Mouse (Mus musculus): ENCODE results near the gene Ppfibp1.

GRCm38 (mm10) chr6:146847402-146847801 is 40.9 kb upstream of the Ppfibp1 start:
- TF ChIP-seq POLR2A (IDR thresholded peaks at IDR 0.05; ENCODE audit: low read depth, low read length) (no peak), EP300 (IDR thresholded peaks at IDR 0.05; ENCODE audit: low read length) (no peak), HCFC1 (IDR thresholded peaks at IDR 0.05; ENCODE audit: low read depth, low read length) (no peak), NRF1 (IDR thresholded peaks at IDR 0.05; ENCODE audit: low read depth, low read length) (no peak), CTCF (conservative IDR thresholded peaks at IDR 0.05 in 1 of 2, IDR thresholded peaks at IDR 0.05 in 1 of 2; ENCODE audit: low read depth in 2 of 2, low read length in 2 of 2) (no peak), ZNF384 (IDR thresholded peaks at IDR 0.05; ENCODE audit: low read depth, low read length) (no peak)
